Mouse (Mus musculus) midbrain, embryonic 10.5 days (tissue): ENCODE measurements around the gene Zfp212. TPM values are rescaled to one million over a fixed set of nuclear protein-coding genes. Genes with fewer than 3 reads are reported as not detected.

Source experiments
- DNase-seq: peaks from one replicate; pipeline ENCODE4 v3.0.0-alpha.2; 2017; ENCODE audit warnings: low spot score
- H3K27ac ChIP-seq: fragments of 300-500 bp; sonication (generic); replicated peaks from 2 replicates; pipeline ENCODE4 v1.5.1; 2016; ENCODE audit warnings: mild to moderate bottlenecking
- H3K27me3 ChIP-seq: fragments of 300-500 bp; sonication (generic); 2 replicates; pipeline ENCODE4 v1.6.1; 2016; ENCODE audit warnings: low read depth, mild to moderate bottlenecking; ENCODE audit not compliant: poor library complexity, severe bottlenecking
- H3K36me3 ChIP-seq: fragments of 300-500 bp; sonication (generic); 2 replicates; pipeline ENCODE4 v1.6.1; 2016; ENCODE audit warnings: mild to moderate bottlenecking, moderate library complexity
- H3K4me1 ChIP-seq: fragments of 300-500 bp; sonication (generic); 2 replicates; pipeline ENCODE4 v1.6.1; 2016
- H3K4me3 ChIP-seq: fragments of 300-500 bp; sonication (generic); 2 replicates; pipeline ENCODE4 v1.5.1; 2016; ENCODE audit warnings: mild to moderate bottlenecking, moderate library complexity
- H3K9me3 ChIP-seq: fragments of 300-500 bp; sonication (generic); replicated peaks from 2 replicates; pipeline ENCODE4 v1.6.1; 2016; ENCODE audit warnings: mild to moderate bottlenecking
- WGBS: fragments of 180-500 bp; shearing (Covaris S2); methylation state at CpG from one replicate; pipeline ENCODE4 v1.1.7; 2016; 5-methylcytosine and 5-hydroxymethylcytosine counted together
- polyA plus RNA-seq: library from polyadenylated mRNA; unstranded; fragments of >200 nt; fragmentation: Nextera tagmentation; extraction: Ambion mirVana; gene quantifications from 2 replicates; pipeline ENCODE4 v1.2.1, GENCODE M21; 2016

Gene Zfp212
- 21.6 and 22.6 TPM in 2 replicates for polyA plus RNA-seq

- Histone ChIP-seq H3K4me1 (peaks cover 15% of the 10 kb centered on the region), H3K36me3 (peaks cover 4% of the 10 kb centered on the region; the same call in 1 of the 2 replicates), H3K4me3 (peak within 1 kb of the TSS; percentile 89), H3K27me3 (no peaks in the 10 kb centered on the region), H3K27ac (peak within 1 kb of the TSS; percentile 96), H3K9me3 (no peaks in the 10 kb centered on the region)
- under 1% methylated on average over 67 of the region's 67 CpGs for WGBS
- DNase-seq: peak; percentile 92
Observed at GRCm38 (mm10) chr6:47920447-47921340, at the start of gene Zfp212. Gene Zfp212, plus strand, starts transcription at chr6:47920476.

- WGBS: 87% methylated on average over 5 of the region's 5 CpGs
- Histone ChIP-seq H3K9me3 (no peaks in the 10 kb centered on the region), H3K36me3 (peaks cover 9% of the 10 kb centered on the region), H3K27me3 (no peaks in the 10 kb centered on the region), H3K4me1 (0 out of 2 replicates have a peak, but pooled peaks cover 2% of the 10 kb centered on the region), H3K4me3 (no peak overlapping the region), H3K27ac (no peak overlapping the region)
- DNase-seq: no peak
Observed at GRCm38 (mm10) chr6:47872266-47872665, 48.0 kb upstream of the Zfp212 start.

- peak within 1 kb of the TSS; percentile 84 for H3K4me3 ChIP-seq
- WGBS: 6% methylated on average over 9 of the region's 9 CpGs
Observed at GRCm38 (mm10) chr6:47877058-47877457, 43.2 kb upstream of the Zfp212 start, which contains the start of gene Zfp282. Gene Zfp282, plus strand, starts transcription at chr6:47877204.

GRCm38 (mm10) chr6:47877461-47878132 is 42.7 kb upstream of the Zfp212 start:
- Histone ChIP-seq H3K9me3 (no peaks in the 10 kb centered on the region), H3K27ac (peak overlapping the region; percentile 97), H3K4me3 (peak overlapping the region; percentile 84), H3K36me3 (peaks cover 34% of the 10 kb centered on the region), H3K4me1 (peaks cover 21% of the 10 kb centered on the region), H3K27me3 (no peaks in the 10 kb centered on the region)
- under 1% methylated on average over 69 of the region's 71 CpGs for WGBS
- DNase-seq: peak; percentile 94

More at GRCm38 (mm10) chr6:47877058-47877457, 43.2 kb upstream of the Zfp212 start, which contains the start of gene Zfp282:
- Histone ChIP-seq H3K36me3 (peaks cover 29% of the 10 kb centered on the region), H3K27me3 (no peaks in the 10 kb centered on the region), H3K9me3 (no peaks in the 10 kb centered on the region), H3K4me1 (peaks cover 21% of the 10 kb centered on the region), H3K27ac (peak within 1 kb of the TSS; percentile 97)
- no peak for DNase-seq

GRCm38 (mm10) chr6:47878133-47878514 is 42.2 kb upstream of the Zfp212 start:
- WGBS: 2% methylated on average over 11 of the region's 11 CpGs
- Histone ChIP-seq H3K27ac (peak overlapping the region; percentile 97), H3K9me3 (no peaks in the 10 kb centered on the region), H3K4me1 (peaks cover 21% of the 10 kb centered on the region), H3K4me3 (peak overlapping the region; percentile 84), H3K36me3 (peaks cover 39% of the 10 kb centered on the region), H3K27me3 (no peaks in the 10 kb centered on the region)
- no peak for DNase-seq

- H3K27ac ChIP-seq: peak overlapping the region; percentile 97
- H3K4me1 ChIP-seq: peaks cover 21% of the 10 kb centered on the region
- WGBS: 51% methylated on average over 3 of the region's 3 CpGs
- no peaks in the 10 kb centered on the region for H3K27me3 ChIP-seq
- peaks cover 44% of the 10 kb centered on the region for H3K36me3 ChIP-seq
- peak overlapping the region; percentile 84 for H3K4me3 ChIP-seq
- DNase-seq: peak; percentile 14
- H3K9me3 ChIP-seq: no peaks in the 10 kb centered on the region
Observed at GRCm38 (mm10) chr6:47878593-47878992, 41.7 kb upstream of the Zfp212 start.

GRCm38 (mm10) chr6:47879049-47879716 is 41.1 kb upstream of the Zfp212 start:
- no peaks in the 10 kb centered on the region for H3K27me3 ChIP-seq
- peak overlapping the region; percentile 84 for H3K4me3 ChIP-seq
- WGBS: 85% methylated on average over 4 of the region's 4 CpGs
- no peaks in the 10 kb centered on the region for H3K9me3 ChIP-seq
- no peak for DNase-seq
- peaks cover 50% of the 10 kb centered on the region for H3K36me3 ChIP-seq
- H3K4me1 ChIP-seq: peaks cover 21% of the 10 kb centered on the region
- peak overlapping the region; percentile 97 for H3K27ac ChIP-seq

GRCm38 (mm10) chr6:47880166-47880565 is 40.1 kb upstream of the Zfp212 start:
- peaks cover 60% of the 10 kb centered on the region for H3K36me3 ChIP-seq
- no peak overlapping the region for H3K27ac ChIP-seq
- H3K4me1 ChIP-seq: peaks cover 21% of the 10 kb centered on the region
- no peak overlapping the region for H3K4me3 ChIP-seq
- H3K9me3 ChIP-seq: no peaks in the 10 kb centered on the region
- H3K27me3 ChIP-seq: no peaks in the 10 kb centered on the region
- 97% methylated on average over 10 of the region's 10 CpGs for WGBS
- no peak for DNase-seq

- 89% methylated on average over 8 of the region's 8 CpGs for WGBS
- peaks cover 98% of the 10 kb centered on the region for H3K36me3 ChIP-seq
- no peak overlapping the region for H3K27ac ChIP-seq
- no peaks in the 10 kb centered on the region for H3K4me1 ChIP-seq
- DNase-seq: no peak
- H3K27me3 ChIP-seq: no peaks in the 10 kb centered on the region
- no peaks in the 10 kb centered on the region for H3K9me3 ChIP-seq
- H3K4me3 ChIP-seq: no peak overlapping the region
Observed at GRCm38 (mm10) chr6:47888812-47889383, 31.4 kb upstream of the Zfp212 start.

- no peaks in the 10 kb centered on the region; the same call in 1 of the 2 replicates for H3K9me3 ChIP-seq
- no peak overlapping the region for H3K4me3 ChIP-seq
- peaks cover 26% of the 10 kb centered on the region for H3K27me3 ChIP-seq
- peaks cover 81% of the 10 kb centered on the region for H3K36me3 ChIP-seq
- WGBS: 94% methylated on average over 6 of the region's 6 CpGs
- peaks cover 1% of the 10 kb centered on the region for H3K4me1 ChIP-seq
- DNase-seq: no peak
- no peak overlapping the region for H3K27ac ChIP-seq
Observed at GRCm38 (mm10) chr6:47899416-47899815, 20.9 kb upstream of the Zfp212 start.

- Histone ChIP-seq H3K27ac (no peak overlapping the region), H3K4me1 (peaks cover 7% of the 10 kb centered on the region), H3K4me3 (no peak overlapping the region), H3K9me3 (no peaks in the 10 kb centered on the region; the same call in 1 of the 2 replicates), H3K36me3 (peaks cover 98% of the 10 kb centered on the region), H3K27me3 (peaks cover 43% of the 10 kb centered on the region)
- DNase-seq: no peak
- WGBS: 81% methylated on average over 4 of the region's 4 CpGs
Observed at GRCm38 (mm10) chr6:47903587-47903986, 16.7 kb upstream of the Zfp212 start.

- WGBS: 24% methylated on average over 19 of the region's 19 CpGs
- H3K4me3 ChIP-seq: peak overlapping the region; percentile 29
Observed at GRCm38 (mm10) chr6:47904361-47904760, 15.9 kb upstream of the Zfp212 start.

More at GRCm38 (mm10) chr6:47904361-47904760, 15.9 kb upstream of the Zfp212 start:
- peaks cover 93% of the 10 kb centered on the region for H3K36me3 ChIP-seq
- H3K4me1 ChIP-seq: peaks cover 7% of the 10 kb centered on the region
- no peaks in the 10 kb centered on the region; the same call in 1 of the 2 replicates for H3K9me3 ChIP-seq
- peaks cover 43% of the 10 kb centered on the region for H3K27me3 ChIP-seq
- no peak for DNase-seq
- no peak overlapping the region for H3K27ac ChIP-seq
